5 mouse cellular contexts compared by ENCODE assay signal in genomic region chr5:3264988-3265738, GRCm38 (mm10).
DNase-seq lines count a peak whose midpoint lies in the region; ATAC-seq and TF ChIP-seq lines count a peak whose summit lies in the region.
"Not testable (repeated sequence)": the region's sequence is repeated elsewhere in the genome, so short reads cannot be mapped to it uniquely, and the experiment has no call there.

No protein-coding gene starts in this region.

- DNase-seq in G1E (ENCODE audit: low spot score); intestine, embryonic 14.5 days (ENCODE audit: low spot score): not testable (repeated sequence)

- not testable (repeated sequence) for H3K27me3 ChIP-seq in G1E (ENCODE audit: insufficient read depth, low read length); intestine, embryonic 14.5 days (replicated peaks; ENCODE audit: control insufficient read depth, insufficient read depth, low read length); intestine, embryonic 16.5 days (replicated peaks; ENCODE audit: control insufficient read depth, insufficient read depth, low read length)

- not testable (repeated sequence) for TF ChIP-seq CTCF in G1E (IDR thresholded peaks at IDR 0.05; ENCODE audit: low read depth, low read length)

- ATAC-seq in G1E (ENCODE audit: extremely low read depth, insufficient number of reproducible peaks, low FRiP score, poor library complexity, severe bottlenecking): peak; percentile 40; the same call in 1 of the 2 replicates
- peak; percentile 65 for ATAC-seq in common myeloid progenitor, adult 5-6 weeks (replicated peaks; ENCODE audit: low read depth, poor library complexity, severe bottlenecking)
- peak; percentile 84 for ATAC-seq in intestine, embryonic 14.5 days (replicated peaks; ENCODE audit: low FRiP score, low TSS enrichment, low read depth)
- peak; percentile 90 for ATAC-seq in intestine, embryonic 16.5 days
- ATAC-seq in megakaryocyte progenitor cell, adult 5-6 weeks (replicated peaks; ENCODE audit: poor library complexity): peak; percentile 74

- 56% methylated on average over 8 of the region's 8 CpGs for WGBS in intestine, embryonic 14.5 days
- WGBS in intestine, embryonic 16.5 days: 50% methylated on average over 8 of the region's 8 CpGs

- H3K9me3 ChIP-seq in G1E (replicated peaks); intestine, embryonic 14.5 days (ENCODE audit: control insufficient read depth, low read length); intestine, embryonic 16.5 days (ENCODE audit: control insufficient read depth, low read length): not testable (repeated sequence)

- not testable (repeated sequence) for H3K9ac ChIP-seq in intestine, embryonic 14.5 days (ENCODE audit: low read length); intestine, embryonic 16.5 days (ENCODE audit: low read depth, low read length)

- H3K36me3 ChIP-seq in G1E (replicated peaks); intestine, embryonic 14.5 days (ENCODE audit: control insufficient read depth, insufficient read depth, low read length); intestine, embryonic 16.5 days (ENCODE audit: control insufficient read depth, insufficient read depth, low read length): not testable (repeated sequence)

- not testable (repeated sequence) for H3K4me2 ChIP-seq in intestine, embryonic 14.5 days (ENCODE audit: low read length); intestine, embryonic 16.5 days (ENCODE audit: low read depth, low read length)

- not testable (repeated sequence) for H3K4me3 ChIP-seq in G1E (ENCODE audit: low read depth, low read length); intestine, embryonic 14.5 days (ENCODE audit: low read depth, low read length); intestine, embryonic 16.5 days (ENCODE audit: low read length)

- not testable (repeated sequence) for H3K4me1 ChIP-seq in G1E (ENCODE audit: insufficient read depth, low read depth, low read length); intestine, embryonic 14.5 days (replicated peaks; ENCODE audit: control insufficient read depth, insufficient read depth, low read length); intestine, embryonic 16.5 days (ENCODE audit: control insufficient read depth, insufficient read depth, low read length)

- H3K27ac ChIP-seq in intestine, embryonic 14.5 days (ENCODE audit: low read depth); intestine, embryonic 16.5 days (ENCODE audit: low read length): not testable (repeated sequence)

Comparison
In these comparisons a context has a peak if more than half of its experiments do, and no peak if none do; other contexts are left out.
1. ATAC-seq: peak in every context shown above with its lines; median percentile 90 in intestine, embryonic 16.5 days; 84 in intestine, embryonic 14.5 days; 74 in megakaryocyte progenitor cell, adult 5-6 weeks; 65 in common myeloid progenitor, adult 5-6 weeks; 40 in G1E.